Mouse (Mus musculus): ENCODE results near the gene Stard8.

- TF ChIP-seq CTCF (IDR thresholded peaks at IDR 0.05; ENCODE audit: low read depth, low read length) (no peak), POLR2A (IDR thresholded peaks at IDR 0.05; ENCODE audit: insufficient read depth, low read length) (no peak), EP300 (IDR thresholded peaks at IDR 0.05; ENCODE audit: insufficient read depth, low read depth, low read length) (no peak)
These were observed 16.3 kb downstream of the Stard8 start for GRCm38 (mm10) chrX:99019303-99019702.
